In genomic region chr4:120286761-120287241, GRCm38 (mm10) we compare ENCODE assay signal across 8 mouse cellular contexts. TPM values are rescaled to one million over a fixed set of nuclear protein-coding genes. Genes with fewer than 3 reads are reported as not detected.
DNase-seq lines count a peak whose midpoint lies in the region; ATAC-seq lines count a peak whose summit lies in the region.

No protein-coding gene starts in this region.

- DNase-seq in kidney, adult 18-20 months = peak; percentile 27
- no peak for DNase-seq in kidney, adult 8-10 months
- peak; percentile 46 for DNase-seq in ZHBTc4 (ENCODE audit: low read depth, low spot score)
- no peak for DNase-seq in forebrain, embryonic 14.5 days (ENCODE audit: low spot score)
- no peak for DNase-seq in spleen, postnatal 36 days (ENCODE audit: low spot score in 2 of 2)

- 0 out of 2 replicates have a peak, but pooled peaks cover under 1% of the 10 kb centered on the region for H3K36me3 ChIP-seq in forebrain, embryonic 14.5 days (ENCODE audit: control insufficient read depth, insufficient read depth, low read length)
- no peaks in the 10 kb centered on the region for H3K36me3 ChIP-seq in limb, embryonic 12.5 days
- no peaks in the 10 kb centered on the region for H3K36me3 ChIP-seq in neural tube, embryonic 12.5 days

- peak overlapping the region; percentile 97 for H3K9ac ChIP-seq in forebrain, embryonic 14.5 days (ENCODE audit: low read length)
- H3K9ac ChIP-seq in limb, embryonic 12.5 days (replicated peaks) = peak overlapping the region; percentile 60
- peak overlapping the region; percentile 85 for H3K9ac ChIP-seq in neural tube, embryonic 12.5 days

- peaks cover 34% of the 10 kb centered on the region for H3K4me1 ChIP-seq in forebrain, embryonic 14.5 days (ENCODE audit: control insufficient read depth, insufficient read depth, low read length)
- H3K4me1 ChIP-seq in limb, embryonic 12.5 days (replicated peaks) = peaks cover 27% of the 10 kb centered on the region
- peaks cover 41% of the 10 kb centered on the region for H3K4me1 ChIP-seq in neural tube, embryonic 12.5 days

- H3K4me3 ChIP-seq in forebrain, embryonic 14.5 days (ENCODE audit: low read depth, low read length) = peak overlapping the region; percentile 94
- peak overlapping the region; percentile 63 for H3K4me3 ChIP-seq in limb, embryonic 12.5 days (replicated peaks)
- H3K4me3 ChIP-seq in neural tube, embryonic 12.5 days = peak overlapping the region; percentile 72

- H3K27ac ChIP-seq in forebrain, embryonic 14.5 days (ENCODE audit: low read depth, low read length) = peak overlapping the region; percentile 88
- no peak overlapping the region for H3K27ac ChIP-seq in limb, embryonic 12.5 days
- H3K27ac ChIP-seq in neural tube, embryonic 12.5 days = no peak overlapping the region

- no peaks in the 10 kb centered on the region for H3K9me3 ChIP-seq in forebrain, embryonic 14.5 days (replicated peaks; ENCODE audit: control insufficient read depth, low read length)
- H3K9me3 ChIP-seq in limb, embryonic 12.5 days = no peaks in the 10 kb centered on the region
- no peaks in the 10 kb centered on the region for H3K9me3 ChIP-seq in neural tube, embryonic 12.5 days

- ATAC-seq in forebrain, embryonic 14.5 days = no peak
- 0 out of 2 replicates have a peak, but pooled peaks have one; percentile 1 for ATAC-seq in limb, embryonic 12.5 days (ENCODE audit: insufficient number of reproducible peaks, insufficient read depth, low FRiP score, low TSS enrichment, low read depth)
- no peak for ATAC-seq in neural tube, embryonic 12.5 days (ENCODE audit: low FRiP score, low read depth)
- ATAC-seq in activated CD4-positive, CD25-positive, alpha-beta regulatory T cell, adult 4 months = no peak

- H3K4me2 ChIP-seq in forebrain, embryonic 14.5 days (ENCODE audit: low read length) = peak overlapping the region; percentile 62
- H3K4me2 ChIP-seq in limb, embryonic 12.5 days = peak overlapping the region; percentile 100
- H3K4me2 ChIP-seq in neural tube, embryonic 12.5 days (replicated peaks) = peak overlapping the region; percentile 99

- H3K27me3 ChIP-seq in forebrain, embryonic 14.5 days (replicated peaks; ENCODE audit: control insufficient read depth, insufficient read depth, low read length) = no peaks in the 10 kb centered on the region; the same call in 1 of the 2 replicates
- peaks cover 94% of the 10 kb centered on the region for H3K27me3 ChIP-seq in limb, embryonic 12.5 days
- H3K27me3 ChIP-seq in neural tube, embryonic 12.5 days (replicated peaks) = peaks cover 40% of the 10 kb centered on the region

- WGBS in forebrain, embryonic 14.5 days = under 1% methylated on average over 53 of the region's 53 CpGs
- WGBS in limb, embryonic 12.5 days = under 1% methylated on average over 53 of the region's 53 CpGs
- WGBS in neural tube, embryonic 12.5 days = under 1% methylated on average over 53 of the region's 53 CpGs

RNA-seq across cellular contexts. Expression of gene Foxo6, which starts 0.3 kb away (rescaled TPM):
- polyA plus RNA-seq in forebrain, embryonic 14.5 days (2014; fragmentation: Nextera tagmentation; extraction: Ambion mirVana) = 4.9 and 6.5 TPM in 2 replicates
- polyA plus RNA-seq in limb, embryonic 12.5 days (2016; fragmentation: Nextera tagmentation; extraction: Ambion mirVana) = 0.10 TPM in 1 of 2 replicates, not detected in the other
- polyA plus RNA-seq in neural tube, embryonic 12.5 days (2016; fragmentation: Nextera tagmentation; extraction: Ambion mirVana) = 0.86 and 1.2 TPM in 2 replicates
- not detected for polyA plus RNA-seq in activated CD4-positive, CD25-positive, alpha-beta regulatory T cell, adult 4 months (2017; shearing (Covaris generic))

Comparison
In these comparisons a context has a peak if more than half of its experiments do, and no peak if none do; other contexts are left out.
1. DNase-seq: peak in kidney, adult 18-20 months (single experiment) and ZHBTc4 (single experiment); none in kidney, adult 8-10 months (0 of 2), forebrain, embryonic 14.5 days (single experiment) and spleen, postnatal 36 days (0 of 2).
2. Peak in every context shown above with its lines, with median percentiles within 50 percentile points of each other: H3K4me2 ChIP-seq, H3K4me3 ChIP-seq and H3K9ac ChIP-seq.